Mouse (Mus musculus) B cell, adult 2 months (primary cell): Measurements from ENCODE around the gene Rrp7a.

Source experiments
- DNase-seq, 2 experiments: peaks; one replicate each; pipeline ENCODE4 v3.0.0; 2022

Gene Rrp7a

GRCm38 (mm10) chr15:83111290-83111689, 11.3 kb downstream of the Rrp7a start:
- DNase-seq: no peak

GRCm38 (mm10) chr15:83107814-83108213, 14.8 kb downstream of the Rrp7a start:
- no peak for DNase-seq

- DNase-seq: no peak
Measured at GRCm38 (mm10) chr15:83106426-83106825, 16.2 kb downstream of the Rrp7a start.

GRCm38 (mm10) chr15:83103111-83103510, 19.5 kb downstream of the Rrp7a start:
- no peak for DNase-seq

- no peak for DNase-seq
Measured at GRCm38 (mm10) chr15:83100332-83100662, 22.3 kb downstream of the Rrp7a start.

GRCm38 (mm10) chr15:83099533-83100331, 22.9 kb downstream of the Rrp7a start:
- peak; percentile 89 to 90 for DNase-seq

- DNase-seq: peak; percentile 46 to 56
Measured at GRCm38 (mm10) chr15:83095950-83096349, 26.7 kb downstream of the Rrp7a start.

GRCm38 (mm10) chr15:83093687-83094086, 28.9 kb downstream of the Rrp7a start:
- no peak for DNase-seq

GRCm38 (mm10) chr15:83090874-83091273, 31.7 kb downstream of the Rrp7a start:
- no peak for DNase-seq

GRCm38 (mm10) chr15:83089429-83089605, 33.3 kb downstream of the Rrp7a start, which contains the start of gene Serhl:
Gene Serhl (plus strand): TSS chr15:83089506.
- no peak for DNase-seq

- DNase-seq: no peak
Measured at GRCm38 (mm10) chr15:83088495-83089428, 33.8 kb downstream of the Rrp7a start.

- DNase-seq: no peak
Measured at GRCm38 (mm10) chr15:83086636-83087328, 35.8 kb downstream of the Rrp7a start.

GRCm38 (mm10) chr15:83085901-83086300, 36.7 kb downstream of the Rrp7a start:
- peak; percentile 69 to 73 for DNase-seq

- DNase-seq: no peak
Measured at GRCm38 (mm10) chr15:83084022-83084640, 38.5 kb downstream of the Rrp7a start.

GRCm38 (mm10) chr15:83083530-83083929, 39.1 kb downstream of the Rrp7a start:
- no peak for DNase-seq

GRCm38 (mm10) chr15:83075607-83076525, 46.7 kb downstream of the Rrp7a start:
- peak; percentile 26 to 27 for DNase-seq

GRCm38 (mm10) chr15:83074179-83074578, 48.4 kb downstream of the Rrp7a start:
- no peak for DNase-seq

- no peak for DNase-seq
Measured at GRCm38 (mm10) chr15:83071752-83072151, 50.8 kb downstream of the Rrp7a start.

- DNase-seq: no peak
Measured at GRCm38 (mm10) chr15:83070942-83071341, 51.7 kb downstream of the Rrp7a start.

GRCm38 (mm10) chr15:83068270-83068669, 54.3 kb downstream of the Rrp7a start:
- no peak for DNase-seq

- DNase-seq: no peak
Measured at GRCm38 (mm10) chr15:83065543-83065942, 57.1 kb downstream of the Rrp7a start.
